Mouse (Mus musculus) left cerebral cortex, adult 18-20 months (tissue): ENCODE data around the gene Arl5c. TPM values are rescaled to one million over a fixed set of nuclear protein-coding genes. Genes with fewer than 3 reads are reported as not detected.

Source experiments
- DNase-seq, 2 experiments: peaks; one replicate each; pipeline ENCODE4 v3.0.0; 2021 to 2022; ENCODE audit warnings: low spot score in 2 of 2, mixed read lengths in 1 of 2
- total RNA-seq, 2 experiments: library from RNA; stranded (reverse); gene quantifications; 2 replicates each; pipeline ENCODE4 v1.2.3; 2021

Gene Arl5c
- total RNA-seq, 2 experiments from 2014 or later = 1.4 to 1.9 TPM

DNA sequence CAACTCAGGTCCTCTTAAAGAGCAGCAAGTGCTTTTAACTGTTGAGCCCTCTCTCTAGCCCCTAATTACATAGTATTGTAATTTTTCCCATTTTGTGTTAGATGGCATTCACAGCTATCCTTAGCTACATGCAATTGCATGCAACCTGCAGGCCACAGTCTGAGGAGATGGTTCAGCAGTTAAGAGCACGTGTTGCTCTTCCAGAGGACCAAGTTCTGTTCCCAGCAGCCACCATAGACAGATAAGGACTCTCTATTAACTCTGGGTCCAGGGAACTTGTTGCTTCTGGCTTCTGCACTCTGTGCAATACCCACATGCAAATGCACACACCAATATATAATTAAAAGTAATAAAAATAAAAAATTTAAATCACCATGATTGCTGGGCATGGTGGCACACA, 710 bp upstream of the Arl5c start:
- no peak for DNase-seq

DNA sequence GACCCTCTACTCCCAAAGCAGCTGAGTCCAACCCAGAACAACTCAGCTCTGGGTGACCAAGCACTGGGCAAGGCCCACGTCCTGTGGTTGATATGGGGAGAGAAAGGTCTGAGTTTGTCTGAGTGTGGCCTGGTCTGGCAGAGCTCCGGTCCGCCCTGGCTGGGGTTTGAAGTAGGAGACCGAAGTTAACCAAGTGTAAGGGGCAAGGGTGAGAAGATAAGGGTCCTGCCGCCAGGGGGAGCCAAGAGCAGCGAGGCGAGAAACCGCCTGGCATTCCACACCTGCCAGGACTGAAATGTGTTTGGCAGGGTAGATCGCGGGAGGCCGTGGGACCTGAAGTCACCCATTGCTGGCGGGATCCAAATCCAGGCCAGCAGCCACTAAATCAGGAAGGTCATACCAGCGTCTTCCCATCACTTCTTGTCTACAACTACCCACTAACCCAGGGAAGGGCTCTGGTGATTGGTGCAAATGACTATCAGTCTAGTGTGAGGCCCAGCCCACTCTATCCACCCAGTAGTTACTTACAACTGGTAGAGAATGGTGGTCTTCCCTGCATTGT, 1.4 kb downstream of the Arl5c start:
- peak; percentile 61 to 79 for DNase-seq

DNA sequence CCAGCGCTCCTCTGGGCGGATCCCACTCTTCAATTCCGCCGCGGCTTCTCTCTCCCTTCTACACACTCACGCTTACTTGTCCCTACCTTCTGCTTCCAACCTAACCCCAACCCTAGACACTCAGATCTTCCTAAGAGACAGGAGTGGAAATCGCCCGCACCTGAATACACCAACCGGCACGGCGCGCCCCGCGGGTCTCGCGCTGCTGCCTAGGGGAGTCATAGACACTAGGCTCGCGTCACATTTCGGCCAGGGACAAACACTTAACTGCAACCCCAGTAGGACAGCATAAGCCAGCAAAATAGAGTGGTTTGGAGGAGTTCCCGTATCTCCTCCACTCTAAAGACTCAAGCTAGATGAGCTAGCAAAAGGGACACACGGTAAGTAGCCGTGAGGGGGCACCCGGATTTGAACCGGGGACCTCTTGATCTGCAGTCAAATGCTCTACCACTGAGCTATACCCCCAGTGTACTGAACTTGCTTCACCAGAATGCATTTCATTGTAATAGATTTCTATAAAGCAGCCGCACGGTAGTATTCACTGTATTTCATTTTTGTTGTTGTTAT, 7.4 kb downstream of the Arl5c start:
- peak; percentile 88 for DNase-seq

- DNase-seq = peak; percentile 94 to 96
Measured at GRCm38 (mm10) chr11:97987551-97988526, 8.1 kb downstream of the Arl5c start.

GRCm38 (mm10) chr11:97986738-97987465, 9.1 kb downstream of the Arl5c start:
- no peak for DNase-seq

DNA sequence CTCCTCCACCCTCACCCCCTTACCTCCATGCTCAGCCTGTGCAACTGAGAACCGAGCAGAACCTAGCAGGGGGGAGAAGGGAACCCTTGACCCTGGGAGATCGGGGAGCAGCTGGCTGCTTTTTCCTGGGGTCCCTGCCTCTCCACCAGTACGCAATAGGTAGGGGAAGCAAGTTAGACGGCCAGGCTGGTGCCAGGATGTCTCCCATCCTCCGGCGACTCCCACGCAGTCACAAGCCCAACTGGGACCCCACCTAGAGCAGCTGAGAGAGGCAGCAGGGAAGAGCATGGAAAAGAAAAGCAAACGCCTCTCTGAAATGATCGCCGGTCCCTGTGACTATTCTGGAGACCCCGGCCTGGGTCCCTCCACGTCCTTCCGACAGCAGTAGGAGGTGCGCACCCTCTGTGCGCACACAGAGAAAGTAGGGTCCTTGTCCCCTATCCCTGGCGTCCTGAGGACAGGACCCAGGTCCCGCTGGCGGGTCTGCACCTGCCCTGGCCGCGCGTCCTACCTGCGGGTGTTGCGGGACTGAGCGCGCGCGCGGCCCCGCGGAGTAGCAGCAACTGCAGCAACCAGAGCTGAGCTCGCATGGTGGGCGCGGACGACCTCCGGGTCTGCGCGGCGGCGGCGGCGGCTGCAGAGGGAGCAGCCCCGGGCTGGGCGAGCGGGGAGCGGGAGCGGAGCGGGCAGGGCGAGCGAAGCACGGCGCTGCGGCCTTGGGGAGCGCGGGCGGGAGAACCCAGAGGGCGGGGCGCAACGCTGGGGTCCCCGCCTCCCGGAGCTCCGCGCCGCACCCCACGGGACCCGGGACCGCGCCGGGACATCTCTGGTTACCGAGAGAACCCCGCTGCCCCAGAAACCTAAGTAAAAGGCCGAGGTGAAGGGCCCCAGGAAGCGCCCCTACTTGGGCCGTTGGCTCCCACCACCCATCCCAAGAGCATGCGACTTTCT, 10.0 kb downstream of the Arl5c start, which contains the start of gene Plxdc1:
TSS of gene Plxdc1 (minus strand) at position 718 of the 951 bp plus-strand sequence.
- peak; percentile 51 to 62 for DNase-seq

- DNase-seq = no peak
Measured at GRCm38 (mm10) chr11:97983983-97984382, 12.0 kb downstream of the Arl5c start.

DNA sequence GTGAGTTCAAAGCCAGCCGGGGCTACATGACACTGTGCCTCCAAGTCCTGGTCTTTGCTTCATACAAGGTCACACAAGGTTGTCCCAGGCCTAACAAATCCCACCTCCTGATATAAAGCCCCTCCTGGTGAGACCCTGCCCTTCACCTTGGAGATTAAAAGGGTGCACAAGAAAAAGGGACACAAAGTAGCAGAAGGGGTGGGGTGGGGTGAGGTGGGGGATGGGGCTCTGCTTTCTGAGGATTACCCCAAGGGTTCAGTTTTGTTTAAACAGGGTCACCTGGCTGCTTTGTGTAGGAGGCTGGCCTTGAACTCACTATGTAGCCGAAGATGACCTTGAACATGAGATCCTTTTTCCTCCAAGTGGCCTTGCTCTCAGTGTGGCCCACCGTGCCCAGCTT, 12.5 kb downstream of the Arl5c start:
- DNase-seq = no peak

- DNase-seq = no peak
Measured at GRCm38 (mm10) chr11:97982721-97983120, 13.3 kb downstream of the Arl5c start.

- no peak for DNase-seq
Measured at GRCm38 (mm10) chr11:97980531-97980966, 15.4 kb downstream of the Arl5c start.

DNA sequence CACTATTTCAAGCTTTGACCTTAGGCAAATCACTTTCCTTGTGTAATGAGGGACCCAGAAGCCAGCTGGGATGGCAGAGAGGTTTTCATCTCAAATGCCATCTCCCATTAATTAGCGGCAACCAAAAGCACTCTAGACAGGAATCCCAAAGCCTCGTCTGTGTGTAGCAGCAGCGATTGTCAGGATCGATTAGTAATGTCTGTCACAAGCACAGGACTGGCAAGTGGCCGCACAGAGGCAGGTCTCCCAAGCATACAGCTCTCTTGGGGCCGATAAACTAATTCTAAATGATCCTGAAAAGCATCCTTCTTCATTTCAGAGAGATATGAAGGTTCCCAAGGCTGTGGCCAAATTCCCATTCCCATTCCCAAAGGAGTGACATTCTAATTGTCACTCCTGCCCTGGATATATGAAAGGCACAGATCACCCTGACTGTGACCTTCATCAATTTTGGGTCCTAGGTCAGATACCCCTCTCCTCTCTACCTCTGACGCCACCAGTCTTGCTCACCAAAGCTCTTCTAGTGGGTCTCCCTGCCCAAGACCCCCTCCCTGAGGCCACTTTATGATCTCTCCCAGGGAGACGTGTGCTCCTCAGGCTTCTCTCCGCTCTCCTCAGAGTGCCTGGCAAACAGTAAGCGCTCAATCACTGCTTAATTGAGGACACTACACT, 16.0 kb downstream of the Arl5c start:
- DNase-seq = no peak

GRCm38 (mm10) chr11:97978392-97978791, 17.6 kb downstream of the Arl5c start:
- no peak for DNase-seq

GRCm38 (mm10) chr11:97977797-97978196, 18.2 kb downstream of the Arl5c start:
- no peak for DNase-seq

DNA sequence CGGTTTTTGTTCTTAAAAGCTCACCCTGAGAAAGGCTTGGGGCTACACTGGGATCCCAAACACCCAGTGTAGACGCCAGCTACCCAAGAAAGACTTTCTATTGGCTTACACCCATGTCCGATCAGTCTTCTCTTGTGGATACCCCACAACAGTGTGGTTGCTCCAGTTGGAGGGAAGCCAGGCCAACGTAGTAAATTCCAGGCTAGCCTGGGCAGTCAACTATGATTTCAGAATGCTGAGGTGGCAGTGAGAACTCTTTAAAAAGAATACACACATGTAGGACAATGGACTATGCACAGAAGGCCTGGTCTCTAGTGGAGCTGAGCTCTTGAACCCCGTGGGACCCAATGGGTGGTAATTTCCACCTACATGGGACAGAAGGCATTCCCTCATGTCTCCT, 21.2 kb downstream of the Arl5c start:
- DNase-seq = no peak

DNA sequence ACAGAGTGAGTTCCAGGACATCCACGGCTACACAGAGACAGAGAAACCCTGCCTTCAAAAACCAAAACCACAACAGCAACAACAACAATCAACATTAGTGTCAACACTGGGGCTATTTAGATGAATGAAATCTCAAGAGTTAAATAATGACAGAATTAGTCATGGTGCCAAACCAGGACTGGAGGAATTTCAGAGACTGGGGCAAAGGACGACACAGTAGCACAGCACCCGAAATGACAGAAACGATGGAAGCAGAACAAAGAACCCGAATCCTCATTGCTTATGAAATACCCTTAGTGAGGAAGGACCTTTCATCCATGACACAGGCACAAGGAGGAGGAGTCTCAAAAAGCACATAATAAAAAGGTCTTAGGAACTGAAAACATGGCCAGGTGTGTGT, 21.8 kb downstream of the Arl5c start:
- DNase-seq = no peak

DNA sequence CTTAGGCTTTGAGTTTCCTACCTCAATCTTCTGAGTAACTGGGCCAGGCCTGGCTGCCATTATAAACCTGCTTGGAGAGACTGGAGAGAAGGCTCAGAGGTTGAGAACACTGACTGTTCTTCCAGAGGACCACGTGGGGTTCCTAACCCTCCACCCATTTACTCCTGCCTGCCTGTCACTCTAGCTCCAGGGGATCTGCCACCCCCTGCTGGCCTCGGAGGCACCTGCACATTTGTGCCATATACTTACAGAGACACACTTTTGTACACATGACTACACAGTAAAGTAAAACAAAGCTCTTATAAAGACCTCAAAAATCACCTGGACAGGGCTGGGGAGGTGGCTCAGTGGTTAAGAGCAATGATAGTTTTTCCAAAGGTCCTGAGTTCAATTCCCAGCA, 23.5 kb downstream of the Arl5c start:
- no peak for DNase-seq

DNA sequence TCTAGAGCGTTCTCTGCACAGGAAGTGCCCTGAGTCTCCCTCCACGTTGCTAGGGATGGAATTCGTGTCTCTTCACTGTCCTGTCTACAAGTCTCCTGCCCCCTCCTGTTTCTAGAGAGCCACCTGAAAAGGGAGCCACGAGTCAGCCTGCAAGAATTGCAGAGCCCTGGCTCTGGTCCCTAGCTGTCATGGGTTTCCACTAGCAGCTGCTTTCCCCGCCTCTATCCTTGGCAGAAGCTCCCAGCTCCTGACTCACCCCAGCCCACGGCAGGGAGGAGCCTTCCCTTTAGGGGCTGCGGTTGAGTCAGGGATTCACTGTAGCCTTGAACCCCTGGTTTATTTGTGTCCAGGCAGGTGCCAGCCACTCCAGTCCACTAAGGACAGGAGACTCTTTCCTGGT, 24.7 kb downstream of the Arl5c start:
- DNase-seq = peak; percentile 88 to 91

DNA sequence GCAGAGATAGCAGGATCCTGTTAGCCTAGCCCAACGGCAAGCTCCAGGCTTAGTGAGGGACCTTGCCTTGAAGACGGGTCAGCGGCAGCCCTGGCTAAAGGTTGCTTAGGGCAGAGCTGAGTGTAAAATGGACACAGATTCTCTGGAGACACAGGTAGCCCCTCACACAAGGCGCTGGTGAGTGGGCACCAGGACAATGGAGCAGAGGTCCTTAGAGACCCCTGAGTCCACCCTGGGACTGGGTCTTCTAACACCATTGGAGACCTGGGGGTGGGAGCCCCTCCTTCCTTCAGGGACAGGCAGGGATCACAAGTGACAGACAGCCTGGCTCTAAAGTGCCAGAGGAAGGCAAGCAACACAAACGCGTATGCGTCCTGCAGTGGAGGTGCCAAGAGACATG, 25.2 kb downstream of the Arl5c start:
- no peak for DNase-seq

GRCm38 (mm10) chr11:97968385-97968784, 27.6 kb downstream of the Arl5c start:
- no peak for DNase-seq

- DNase-seq = no peak
Measured at GRCm38 (mm10) chr11:97967114-97967513, 28.9 kb downstream of the Arl5c start.
